Mouse (Mus musculus) forebrain, embryonic 14.5 days (tissue): Measurements from ENCODE around the gene Cyb5r4. TPM values are rescaled to one million over a fixed set of nuclear protein-coding genes. Genes with fewer than 3 reads are reported as not detected.
"Not testable (repeated sequence)": the region's sequence is repeated elsewhere in the genome, so short reads cannot be mapped to it uniquely, and the experiment has no call there.

Source experiments
- ATAC-seq: fragments of 200-750 bp; cut with Nextera tagmentation; 2 replicates; pipeline ENCODE4 v1.8.0; 2017; ENCODE audit warnings: mild to moderate bottlenecking, moderate library complexity
- DNase-seq: peaks from one replicate; pipeline ENCODE4 v3.0.0-alpha.2; 2015; ENCODE audit warnings: low spot score
- H3K27ac ChIP-seq: fragments of 300-500 bp; sonication (generic); 2 replicates; pipeline ENCODE4 v1.5.1; 2014; ENCODE audit warnings: low read depth, mild to moderate bottlenecking, control low read depth, low read length, moderate library complexity
- H3K27me3 ChIP-seq: fragments of 300-500 bp; sonication (generic); replicated peaks from 2 replicates; pipeline ENCODE4 v1.6.1; 2014; ENCODE audit warnings: low read length, control low read depth, mixed read lengths; ENCODE audit not compliant: control insufficient read depth, insufficient read depth
- H3K36me3 ChIP-seq: fragments of 300-500 bp; sonication (generic); 2 replicates; pipeline ENCODE4 v1.6.1; 2014; ENCODE audit warnings: low read length, control low read depth; ENCODE audit not compliant: control insufficient read depth, insufficient read depth
- H3K4me1 ChIP-seq: fragments of 300-500 bp; sonication (generic); 2 replicates; pipeline ENCODE4 v1.6.1; 2014; ENCODE audit warnings: antibody characterized with exemption, low read length, control low read depth; ENCODE audit not compliant: control insufficient read depth, insufficient read depth
- H3K4me2 ChIP-seq: fragments of 300-500 bp; sonication (generic); 2 replicates; pipeline ENCODE4 v1.6.1; 2014; ENCODE audit warnings: mild to moderate bottlenecking, control low read depth, low read length
- H3K4me3 ChIP-seq: fragments of 300-500 bp; sonication (generic); 2 replicates; pipeline ENCODE4 v1.5.1; 2014; ENCODE audit warnings: low read depth, low read length, control low read depth
- H3K9ac ChIP-seq: fragments of 300-500 bp; sonication (generic); 2 replicates; pipeline ENCODE4 v1.6.1; 2014; ENCODE audit warnings: mild to moderate bottlenecking, low read length, control low read depth, moderate library complexity
- H3K9me3 ChIP-seq: fragments of 300-500 bp; sonication (generic); replicated peaks from 2 replicates; pipeline ENCODE4 v1.6.1; 2016; ENCODE audit warnings: low read length, control low read depth, mixed read lengths; ENCODE audit not compliant: control insufficient read depth
- WGBS: fragments of 180-500 bp; shearing (Covaris S2); extraction: QIAGEN DNeasy Blood & Tissue Kit; methylation state at CpG from one replicate; pipeline ENCODE4 v1.1.7; 2014; 5-methylcytosine and 5-hydroxymethylcytosine counted together
- polyA plus RNA-seq: library from polyadenylated mRNA; unstranded; fragments of >200 nt; fragmentation: Nextera tagmentation; extraction: Ambion mirVana; gene quantifications from 2 replicates; pipeline ENCODE4 v1.2.1, GENCODE M21; 2014

Cyb5r4 gene
- polyA plus RNA-seq, 1 experiment from 2014 or later = 75.7 TPM

GRCm38 (mm10) chr9:87055547-87056235 lies 33.9 kb downstream of the Cyb5r4 start:
- H3K36me3 ChIP-seq = peaks cover 38% of the 10 kb centered on the region
- no peaks in the 10 kb centered on the region for H3K9me3 ChIP-seq
- H3K27ac ChIP-seq = no peak overlapping the region
- no peak overlapping the region for H3K9ac ChIP-seq
- 96% methylated on average over 11 of the region's 11 CpGs for WGBS
- no peaks in the 10 kb centered on the region for H3K27me3 ChIP-seq
- ATAC-seq (no peak), DNase-seq (no peak)
- no peak overlapping the region for H3K4me2 ChIP-seq
- H3K4me3 ChIP-seq = no peak overlapping the region
- no peaks in the 10 kb centered on the region for H3K4me1 ChIP-seq

GRCm38 (mm10) chr9:87062337-87062736 lies 40.5 kb downstream of the Cyb5r4 start:
- H3K36me3 ChIP-seq = peaks cover 36% of the 10 kb centered on the region
- DNase-seq = no peak

GRCm38 (mm10) chr9:87068160-87068559 lies 46.3 kb downstream of the Cyb5r4 start:
- H3K27me3 ChIP-seq = no peaks in the 10 kb centered on the region
- H3K4me1 ChIP-seq = no peaks in the 10 kb centered on the region
- H3K36me3 ChIP-seq = peaks cover 31% of the 10 kb centered on the region
- 94% methylated on average over 1 of the region's 1 CpGs for WGBS
- no peak overlapping the region for H3K27ac ChIP-seq
- H3K4me3 ChIP-seq = no peak overlapping the region
- no peaks in the 10 kb centered on the region for H3K9me3 ChIP-seq
- DNase-seq = no peak
- no peak overlapping the region for H3K4me2 ChIP-seq
- H3K9ac ChIP-seq = no peak overlapping the region
- ATAC-seq = no peak

More at GRCm38 (mm10) chr9:87062337-87062736, 40.5 kb downstream of the Cyb5r4 start:
- Histone ChIP-seq H3K9ac (no peak overlapping the region), H3K27ac (no peak overlapping the region), H3K4me2 (no peak overlapping the region), H3K4me1 (no peaks in the 10 kb centered on the region), H3K4me3 (no peak overlapping the region), H3K27me3 (no peaks in the 10 kb centered on the region), H3K9me3 (no peaks in the 10 kb centered on the region)
- ATAC-seq = no peak
- 87% methylated on average over 5 of the region's 5 CpGs for WGBS

GRCm38 (mm10) chr9:87071566-87071965 lies 49.8 kb downstream of the Cyb5r4 start:
- H3K36me3 ChIP-seq = peaks cover 27% of the 10 kb centered on the region
- 89% methylated on average over 3 of the region's 3 CpGs for WGBS
- not testable (repeated sequence) for H3K4me2 ChIP-seq

GRCm38 (mm10) chr9:87077919-87078318 lies 56.1 kb downstream of the Cyb5r4 start:
- no peak overlapping the region for H3K4me2 ChIP-seq
- H3K9ac ChIP-seq = no peak overlapping the region
- no peaks in the 10 kb centered on the region for H3K4me1 ChIP-seq
- no peaks in the 10 kb centered on the region for H3K9me3 ChIP-seq
- no peaks in the 10 kb centered on the region for H3K27me3 ChIP-seq
- DNase-seq = peak; percentile 6
- no peak overlapping the region for H3K4me3 ChIP-seq
- H3K27ac ChIP-seq = no peak overlapping the region
- no peaks in the 10 kb centered on the region for H3K36me3 ChIP-seq
- WGBS = 39% methylated on average over 2 of the region's 2 CpGs
- ATAC-seq = peak; percentile 34

More at GRCm38 (mm10) chr9:87071566-87071965, 49.8 kb downstream of the Cyb5r4 start:
- H3K27ac ChIP-seq, DNase-seq, H3K27me3 ChIP-seq, H3K4me1 ChIP-seq, H3K9ac ChIP-seq, H3K4me3 ChIP-seq, H3K9me3 ChIP-seq, ATAC-seq: not testable (repeated sequence)

GRCm38 (mm10) chr9:87079511-87079910 lies 57.7 kb downstream of the Cyb5r4 start:
- Histone ChIP-seq H3K36me3 (no peaks in the 10 kb centered on the region), H3K27me3 (no peaks in the 10 kb centered on the region), H3K4me1 (no peaks in the 10 kb centered on the region), H3K27ac (no peak overlapping the region), H3K9ac (no peak overlapping the region), H3K4me2 (no peak overlapping the region), H3K9me3 (no peaks in the 10 kb centered on the region), H3K4me3 (no peak overlapping the region)
- WGBS = 53% methylated on average over 2 of the region's 2 CpGs
- no peak for DNase-seq
- no peak for ATAC-seq

GRCm38 (mm10) chr9:87086991-87087390 lies 65.2 kb downstream of the Cyb5r4 start:
- 85% methylated on average over 4 of the region's 4 CpGs for WGBS
- H3K9ac ChIP-seq = no peak overlapping the region
- no peaks in the 10 kb centered on the region for H3K36me3 ChIP-seq
- no peak overlapping the region for H3K4me2 ChIP-seq
- H3K9me3 ChIP-seq = no peaks in the 10 kb centered on the region
- H3K4me1 ChIP-seq = no peaks in the 10 kb centered on the region
- ATAC-seq = no peak
- no peak overlapping the region for H3K4me3 ChIP-seq
- no peak for DNase-seq
- H3K27me3 ChIP-seq = no peaks in the 10 kb centered on the region
- no peak overlapping the region for H3K27ac ChIP-seq

GRCm38 (mm10) chr9:87097989-87098388 lies 76.2 kb downstream of the Cyb5r4 start:
- WGBS = 67% methylated on average over 2 of the region's 2 CpGs
- no peak for ATAC-seq
- Histone ChIP-seq H3K4me1 (no peaks in the 10 kb centered on the region), H3K4me2 (no peak overlapping the region), H3K4me3 (no peak overlapping the region), H3K27me3 (no peaks in the 10 kb centered on the region), H3K9ac (no peak overlapping the region), H3K27ac (no peak overlapping the region), H3K36me3 (no peaks in the 10 kb centered on the region), H3K9me3 (no peaks in the 10 kb centered on the region)
- no peak for DNase-seq

- H3K4me3 ChIP-seq = no peak overlapping the region
- H3K9me3 ChIP-seq = no peaks in the 10 kb centered on the region
- peak overlapping the region; percentile 65 for H3K27ac ChIP-seq
- H3K4me1 ChIP-seq = no peaks in the 10 kb centered on the region
- DNase-seq = no peak
- H3K36me3 ChIP-seq = no peaks in the 10 kb centered on the region
- H3K9ac ChIP-seq = no peak overlapping the region
- 81% methylated on average over 5 of the region's 5 CpGs for WGBS
- no peaks in the 10 kb centered on the region for H3K27me3 ChIP-seq
- 0 out of 2 replicates have a peak, but pooled peaks have one; percentile 30 for ATAC-seq
- H3K4me2 ChIP-seq = no peak overlapping the region
Measured at GRCm38 (mm10) chr9:87115019-87115418, 93.2 kb downstream of the Cyb5r4 start.
